Mouse (Mus musculus): ENCODE data around the gene Anapc11.
A peak's percentile ranks its signal among the peaks of the same experiment; 100 is the strongest.

GRCm38 (mm10) chr11:120624680-120625111 lies 26.5 kb downstream of the Anapc11 start:
- TF ChIP-seq CTCF (conservative IDR thresholded peaks at IDR 0.05 in 1 of 2, IDR thresholded peaks at IDR 0.05 in 1 of 2; ENCODE audit: low read depth in 2 of 2, low read length in 2 of 2) = no peak
- TF ChIP-seq ZNF384 (IDR thresholded peaks at IDR 0.05; ENCODE audit: low read depth, low read length) = no peak
- TF ChIP-seq POLR2A (IDR thresholded peaks at IDR 0.05; ENCODE audit: low read depth, low read length) = peak; percentile 93
- no peak for TF ChIP-seq MAX (IDR thresholded peaks at IDR 0.05; ENCODE audit: low read length)
- TF ChIP-seq NELFE (IDR thresholded peaks at IDR 0.05; ENCODE audit: low read depth, low read length) = peak; percentile 81
- no peak for TF ChIP-seq RCOR1 (conservative IDR thresholded peaks at IDR 0.05; ENCODE audit: low read depth, low read length)
- no peak for TF ChIP-seq IRF4 (IDR thresholded peaks at IDR 0.05; ENCODE audit: low read depth, low read length)
- peak; percentile 75 for TF ChIP-seq TCF12 (IDR thresholded peaks at IDR 0.05; ENCODE audit: low read depth, low read length)
- no peak; the same call in 1 of the 2 replicates for TF ChIP-seq KAT2A (IDR thresholded peaks at IDR 0.05; ENCODE audit: insufficient replicate concordance, low read length)
- no peak for TF ChIP-seq SMC3 (IDR thresholded peaks at IDR 0.05; ENCODE audit: low read depth, low read length)

Data from CH12.LX (cell line).